Comparison of ENCODE assay signal across 9 mouse cellular contexts in the genomic region with DNA sequence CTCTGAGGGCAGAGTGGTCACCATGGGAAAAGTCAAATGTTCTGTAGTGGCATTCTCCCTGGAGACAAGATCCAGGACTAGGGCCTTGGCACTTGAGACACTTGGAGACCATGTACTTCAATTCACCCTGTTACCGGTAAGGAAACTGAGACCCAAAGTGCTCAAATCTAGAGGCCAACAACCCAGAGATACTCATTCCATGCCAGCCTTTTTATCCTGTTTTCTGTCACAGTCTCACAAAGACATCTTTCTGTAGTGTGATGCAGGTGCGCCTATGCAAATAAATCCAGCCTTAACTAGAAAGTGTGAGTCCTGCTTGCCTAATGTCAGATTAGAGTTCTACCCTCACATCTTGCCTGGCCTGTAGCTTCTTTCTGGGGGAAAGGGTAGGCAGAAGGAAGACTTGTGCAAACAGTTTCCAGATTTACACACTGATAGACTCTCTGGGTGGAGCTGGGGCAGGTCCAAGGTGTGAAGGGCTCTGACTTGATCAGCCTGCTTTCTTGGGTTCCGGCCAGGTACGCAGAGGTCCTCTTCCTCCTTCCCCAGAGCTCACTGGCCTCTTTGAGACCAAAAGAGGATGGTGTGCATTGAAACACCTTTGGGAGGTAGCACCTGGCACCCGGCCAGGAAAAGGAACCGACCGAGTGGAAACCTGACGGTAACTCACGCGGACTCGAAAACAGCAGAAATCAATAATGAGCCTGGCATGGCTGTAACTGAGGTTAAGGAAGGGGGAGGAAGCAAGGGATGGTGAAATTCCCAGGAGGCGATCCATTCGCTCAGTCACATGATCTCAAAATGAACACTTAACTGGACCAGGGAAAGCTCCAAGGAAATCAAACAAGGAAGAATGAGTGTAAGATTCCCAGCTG. TPM values are rescaled to one million over a fixed set of nuclear protein-coding genes. Genes with fewer than 3 reads are reported as not detected.
DNase-seq lines count a peak whose midpoint lies in the region; ATAC-seq and TF ChIP-seq lines count a peak whose summit lies in the region.
"Had no signal": no experiment of that assay in that cellular context is flagged by ENCODE, and none has a peak within 500 bp of the region (broad histone marks: within the 10 kb centered on the region; RNA-seq: fewer than 3 reads in every experiment).

No protein-coding gene starts in this region.

- no peaks in the 10 kb centered on the region for H3K9me3 ChIP-seq in embryonic facial prominence, embryonic 12.5 days
- H3K9me3 ChIP-seq in embryonic facial prominence, embryonic 10.5 days = no peaks in the 10 kb centered on the region
- H3K9me3 ChIP-seq in limb, embryonic 15.5 days = no peaks in the 10 kb centered on the region
- H3K9me3 ChIP-seq in forebrain, postnatal 0 days (ENCODE audit: low read length) = no peaks in the 10 kb centered on the region
- no peaks in the 10 kb centered on the region for H3K9me3 ChIP-seq in hindbrain, embryonic 16.5 days (ENCODE audit: control insufficient read depth, low read length)

- no peaks in the 10 kb centered on the region; the same call in 1 of the 2 replicates for H3K4me1 ChIP-seq in embryonic facial prominence, embryonic 12.5 days
- peaks cover 6% of the 10 kb centered on the region for H3K4me1 ChIP-seq in embryonic facial prominence, embryonic 10.5 days
- H3K4me1 ChIP-seq in limb, embryonic 15.5 days = peaks cover 9% of the 10 kb centered on the region
- peaks cover 18% of the 10 kb centered on the region; the same call in 1 of the 2 replicates for H3K4me1 ChIP-seq in small intestine, adult 2 months (ENCODE audit: control insufficient read depth, insufficient read depth, insufficient read length, low read length)
- H3K4me1 ChIP-seq in forebrain, postnatal 0 days (ENCODE audit: insufficient read depth) = no peaks in the 10 kb centered on the region
- 0 out of 2 replicates have a peak, but pooled peaks cover 2% of the 10 kb centered on the region for H3K4me1 ChIP-seq in hindbrain, embryonic 16.5 days (ENCODE audit: control insufficient read depth, insufficient read depth, low read depth, low read length)

- no peaks in the 10 kb centered on the region for H3K36me3 ChIP-seq in embryonic facial prominence, embryonic 12.5 days
- no peaks in the 10 kb centered on the region for H3K36me3 ChIP-seq in embryonic facial prominence, embryonic 10.5 days (replicated peaks)
- H3K36me3 ChIP-seq in limb, embryonic 15.5 days = no peaks in the 10 kb centered on the region
- no peaks in the 10 kb centered on the region for H3K36me3 ChIP-seq in small intestine, adult 2 months (ENCODE audit: control insufficient read depth, insufficient read depth, low read length)
- no peaks in the 10 kb centered on the region for H3K36me3 ChIP-seq in forebrain, postnatal 0 days (ENCODE audit: insufficient read depth)
- H3K36me3 ChIP-seq in hindbrain, embryonic 16.5 days (ENCODE audit: control insufficient read depth, insufficient read depth, low read length) = no peaks in the 10 kb centered on the region

- H3K27me3 ChIP-seq in embryonic facial prominence, embryonic 12.5 days = no peaks in the 10 kb centered on the region
- 0 out of 2 replicates have a peak, but pooled peaks cover 3% of the 10 kb centered on the region for H3K27me3 ChIP-seq in embryonic facial prominence, embryonic 10.5 days (replicated peaks; ENCODE audit: low read depth, poor library complexity, severe bottlenecking)
- no peaks in the 10 kb centered on the region for H3K27me3 ChIP-seq in limb, embryonic 15.5 days
- H3K27me3 ChIP-seq in small intestine, adult 2 months (ENCODE audit: control insufficient read depth, insufficient read depth, low read length) = no peaks in the 10 kb centered on the region
- H3K27me3 ChIP-seq in forebrain, postnatal 0 days (ENCODE audit: insufficient read depth, low read length) = no peaks in the 10 kb centered on the region
- H3K27me3 ChIP-seq in hindbrain, embryonic 16.5 days (replicated peaks; ENCODE audit: control insufficient read depth, insufficient read depth, low read length) = no peaks in the 10 kb centered on the region

- DNase-seq in embryonic facial prominence, embryonic 10.5 days (ENCODE audit: low spot score) = no peak
- peak; percentile 80 to 84 for DNase-seq in cerebellum, postnatal 14 days
- no peak for DNase-seq in forebrain, postnatal 0 days
- DNase-seq in layer of hippocampus, adult 8-10 months (ENCODE audit: low spot score in 2 of 2) = no peak
- DNase-seq: heart, postnatal 10 days had no signal

- H3K27ac ChIP-seq in embryonic facial prominence, embryonic 12.5 days = no peak overlapping the region
- no peak overlapping the region for H3K27ac ChIP-seq in embryonic facial prominence, embryonic 10.5 days (replicated peaks)
- no peak overlapping the region for H3K27ac ChIP-seq in limb, embryonic 15.5 days
- H3K27ac ChIP-seq in small intestine, adult 2 months (ENCODE audit: insufficient read depth, low read depth, low read length) = peak overlapping the region; percentile 95
- no peak overlapping the region for H3K27ac ChIP-seq in forebrain, postnatal 0 days (ENCODE audit: low read depth, low read length)
- H3K27ac ChIP-seq in hindbrain, embryonic 16.5 days (ENCODE audit: low read depth, low read length) = no peak overlapping the region

- H3K4me2 ChIP-seq in embryonic facial prominence, embryonic 12.5 days (replicated peaks) = 0 out of 2 replicates have a peak overlapping the region, but pooled peaks have one; percentile 2
- peak overlapping the region; percentile 13; the same call in 1 of the 2 replicates for H3K4me2 ChIP-seq in limb, embryonic 15.5 days
- no peak overlapping the region for H3K4me2 ChIP-seq in forebrain, postnatal 0 days (ENCODE audit: low read depth)
- no peak overlapping the region for H3K4me2 ChIP-seq in hindbrain, embryonic 16.5 days (ENCODE audit: low read length)

- no peak for ATAC-seq in embryonic facial prominence, embryonic 12.5 days (ENCODE audit: insufficient number of reproducible peaks, insufficient read depth, low FRiP score, low TSS enrichment)
- peak; percentile 52; the same call in 1 of the 2 replicates for ATAC-seq in limb, embryonic 15.5 days (ENCODE audit: insufficient number of reproducible peaks, low FRiP score, low TSS enrichment, low read depth)
- no peak for ATAC-seq in forebrain, postnatal 0 days
- no peak for ATAC-seq in hindbrain, embryonic 16.5 days

- H3K4me3 ChIP-seq in embryonic facial prominence, embryonic 12.5 days = no peak overlapping the region
- H3K4me3 ChIP-seq in embryonic facial prominence, embryonic 10.5 days = no peak overlapping the region
- H3K4me3 ChIP-seq in limb, embryonic 15.5 days = no peak overlapping the region
- peak overlapping the region; percentile 55 for H3K4me3 ChIP-seq in small intestine, adult 2 months (ENCODE audit: low read depth, low read length)
- H3K4me3 ChIP-seq in forebrain, postnatal 0 days (ENCODE audit: low read depth, low read length) = no peak overlapping the region
- no peak overlapping the region for H3K4me3 ChIP-seq in hindbrain, embryonic 16.5 days (ENCODE audit: low read length)

- no peak for TF ChIP-seq POLR2A in small intestine, adult 2 months (IDR thresholded peaks at IDR 0.05; ENCODE audit: low read depth, low read length)

- no peak for TF ChIP-seq CTCF in small intestine, adult 2 months (IDR thresholded peaks at IDR 0.05; ENCODE audit: extremely low read depth, insufficient read length, insufficient replicate concordance, low read depth, low read length)
- TF ChIP-seq CTCF in forebrain, postnatal 0 days (IDR thresholded peaks at IDR 0.05; ENCODE audit: low read depth) = no peak

- no peak overlapping the region for H3K9ac ChIP-seq in embryonic facial prominence, embryonic 12.5 days
- no peak overlapping the region for H3K9ac ChIP-seq in limb, embryonic 15.5 days
- H3K9ac ChIP-seq in forebrain, postnatal 0 days = no peak overlapping the region
- no peak overlapping the region for H3K9ac ChIP-seq in hindbrain, embryonic 16.5 days (ENCODE audit: low read depth, low read length)

- WGBS in embryonic facial prominence, embryonic 12.5 days = 64% methylated on average over 13 of the region's 13 CpGs
- 79% methylated on average over 13 of the region's 13 CpGs for WGBS in embryonic facial prominence, embryonic 10.5 days
- WGBS in limb, embryonic 15.5 days = 35% methylated on average over 13 of the region's 13 CpGs
- WGBS in small intestine, adult 2 months = 22% methylated on average over 13 of the region's 13 CpGs
- 53% methylated on average over 13 of the region's 13 CpGs for WGBS in forebrain, postnatal 0 days
- 67% methylated on average over 13 of the region's 13 CpGs for WGBS in hindbrain, embryonic 16.5 days

RNA-seq across cellular contexts. Expression of gene Usp3, which starts 13.2 kb away (rescaled TPM):
- 76.0 and 84.3 TPM in 2 replicates for polyA plus RNA-seq in embryonic facial prominence, embryonic 12.5 days (2016; fragmentation: Nextera tagmentation; extraction: Ambion mirVana)
- 103 and 106 TPM in 2 replicates for polyA plus RNA-seq in embryonic facial prominence, embryonic 10.5 days (2016; fragmentation: Nextera tagmentation; extraction: Ambion mirVana)
- 56.8 and 65.1 TPM in 2 replicates for polyA plus RNA-seq in limb, embryonic 15.5 days (2015; fragmentation: Nextera tagmentation; extraction: Ambion mirVana)
- 9.4 and 19.8 TPM in 2 replicates for polyA plus RNA-seq in small intestine, adult 2 months (2012; rRNA removed)
- 46.3 and 59.7 TPM in 2 replicates for total RNA-seq in forebrain, postnatal 0 days (2014; rRNA removed)
- 55.1 and 55.2 TPM in 2 replicates for polyA plus RNA-seq in forebrain, postnatal 0 days (2015; fragmentation: Nextera tagmentation; extraction: Ambion mirVana)
- 10 to 100 TPM; 39.9 to 47.9 (median 43.7) TPM for total RNA-seq in layer of hippocampus, adult 8-10 months (2022)
- 50.6 and 50.9 TPM in 2 replicates for polyA plus RNA-seq in hindbrain, embryonic 16.5 days (2015; fragmentation: Nextera tagmentation; extraction: Ambion mirVana)

Comparison
In these comparisons a context has a peak if more than half of its experiments do, and no peak if none do; other contexts are left out.
1. H3K4me2 ChIP-seq: peak in embryonic facial prominence, embryonic 12.5 days (single experiment) and limb, embryonic 15.5 days (single experiment); none in forebrain, postnatal 0 days (single experiment) and hindbrain, embryonic 16.5 days (single experiment).
2. DNase-seq: peak in cerebellum, postnatal 14 days (2 of 2); none in embryonic facial prominence, embryonic 10.5 days (single experiment), forebrain, postnatal 0 days (single experiment) and layer of hippocampus, adult 8-10 months (0 of 2).